Mouse (Mus musculus) cerebellum, adult 2 months (tissue): Measurements from ENCODE around the gene Cyp2t4.

Experiments
- CTCF ChIP-seq: fragments of 200-500 bp; IDR thresholded peaks from 2 replicates; pipeline ENCODE4 v1.5.1; 2011; ENCODE audit warnings: low read depth, mild to moderate bottlenecking, control low read depth, low read length, moderate library complexity, borderline replicate concordance; ENCODE audit not compliant: insufficient read depth
- POLR2A ChIP-seq: fragments of 200-500 bp; IDR thresholded peaks from 2 replicates; pipeline ENCODE4 v1.6.1; 2011; ENCODE audit warnings: low read length, control low read depth, borderline replicate concordance; ENCODE audit not compliant: insufficient read depth

- TF ChIP-seq POLR2A (no peak), CTCF (no peak)
Measured at GRCm38 (mm10) chr7:27198779-27199178, 45.3 kb downstream of the Cyp2t4 start.
